Mouse (Mus musculus) right cerebral cortex, adult 2 months (tissue): ENCODE data around the gene 2510009E07Rik.

Experiments
- DNase-seq, 2 experiments: peaks; one replicate each; pipeline ENCODE4 v3.0.0; 2021 to 2022; ENCODE audit warnings: low spot score in 2 of 2

Gene 2510009E07Rik

DNA sequence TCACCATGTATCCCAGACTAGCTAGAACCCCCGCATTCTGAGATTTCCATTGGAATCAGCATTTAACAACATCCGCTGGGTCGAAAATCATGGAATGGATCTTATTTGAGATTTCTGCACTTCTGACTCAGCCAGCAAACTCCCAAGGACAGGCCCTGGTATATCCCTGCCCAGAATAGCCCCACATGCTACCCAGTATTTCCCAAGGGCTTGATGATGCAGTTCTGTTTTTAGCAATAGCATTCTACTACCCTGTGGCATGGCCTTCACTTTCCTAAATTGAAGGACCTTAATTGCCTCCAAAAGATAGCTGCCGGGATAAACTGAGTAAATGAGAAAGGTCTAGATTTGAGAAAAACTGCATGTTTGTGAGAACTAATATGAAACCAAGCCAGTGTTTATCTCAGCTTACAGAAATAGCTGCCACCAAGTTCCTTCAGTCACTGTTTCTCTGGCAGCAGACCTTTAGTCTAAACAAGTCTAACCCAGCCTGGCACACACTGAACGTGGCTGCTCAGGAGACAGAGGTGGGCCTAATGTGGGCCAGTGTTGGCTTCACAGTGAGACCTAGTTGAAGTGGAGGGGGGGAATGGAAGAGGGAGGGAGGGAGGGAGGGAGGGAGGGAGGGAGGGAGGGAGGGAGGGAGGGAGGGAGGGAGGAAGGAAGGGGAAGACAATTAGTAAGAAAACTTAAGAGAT is 58.2 kb downstream of the 2510009E07Rik start:
- DNase-seq: no peak

GRCm38 (mm10) chr16:21634460-21634859 is 60.0 kb downstream of the 2510009E07Rik start:
- DNase-seq: no peak

DNA sequence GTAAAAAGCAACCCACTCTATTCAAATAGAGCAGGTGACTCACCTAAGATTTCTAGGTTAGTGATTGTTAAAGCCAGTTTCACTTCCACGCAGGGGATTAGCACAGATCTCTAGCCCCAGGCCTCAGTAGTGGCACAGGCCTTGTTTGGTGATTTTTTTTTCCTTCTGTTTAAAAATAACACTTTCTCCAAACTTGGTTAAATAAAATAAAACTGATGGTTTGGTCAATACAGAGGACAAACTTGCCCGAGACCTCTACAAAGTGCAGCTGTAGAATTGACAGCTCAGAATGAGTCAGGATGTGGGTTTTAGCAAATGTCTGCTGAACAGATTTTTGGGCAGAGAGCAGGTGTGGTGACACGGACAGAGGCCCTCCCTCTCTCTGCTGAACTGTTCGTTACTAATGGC is 62.6 kb downstream of the 2510009E07Rik start:
- DNase-seq: no peak

DNA sequence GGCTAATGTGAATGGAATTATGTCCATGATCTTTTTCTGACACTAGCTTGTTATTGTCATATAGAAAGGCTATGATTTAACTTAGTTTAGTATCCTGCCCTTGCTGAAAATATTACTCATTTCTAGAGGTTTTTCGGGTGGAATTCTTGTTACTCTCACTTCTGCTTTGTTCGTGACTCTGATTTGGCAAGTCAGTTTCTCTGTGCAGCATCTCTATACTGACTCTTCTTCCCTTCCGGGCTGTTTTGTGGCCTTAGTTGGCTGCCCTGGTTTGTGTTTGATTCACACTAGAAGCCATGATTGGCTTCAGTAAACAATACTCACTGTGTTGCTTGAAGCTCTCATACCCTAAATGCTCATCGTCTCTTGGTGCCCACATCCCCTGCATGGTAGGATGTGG is 63.9 kb downstream of the 2510009E07Rik start:
- no peak for DNase-seq

DNA sequence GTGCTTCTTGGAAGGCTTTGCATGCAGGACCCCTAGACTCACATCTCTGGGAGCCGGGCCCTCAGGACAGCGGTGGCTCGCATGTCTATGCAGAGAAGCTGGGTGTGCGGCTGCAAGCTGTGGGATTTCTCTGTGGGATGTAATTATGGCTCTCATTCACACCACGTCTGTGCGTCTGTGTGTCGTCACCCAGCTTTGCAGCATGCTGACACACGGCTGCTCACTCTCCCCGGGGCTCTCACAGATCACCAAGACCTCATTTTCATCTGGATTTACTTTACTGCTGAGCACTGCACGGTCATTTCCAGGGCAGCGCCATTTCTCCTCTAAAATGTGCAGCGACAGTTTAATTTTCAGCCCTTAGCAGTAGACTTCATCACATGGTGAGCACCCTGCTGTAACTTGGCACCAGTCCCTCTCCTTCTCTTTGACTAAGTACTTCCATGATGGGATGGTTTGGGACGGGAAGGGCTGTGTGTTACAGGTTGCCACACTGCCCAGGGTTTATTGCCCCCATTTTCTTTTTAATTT is 66.3 kb downstream of the 2510009E07Rik start:
- peak; percentile 53 to 54 for DNase-seq

DNA sequence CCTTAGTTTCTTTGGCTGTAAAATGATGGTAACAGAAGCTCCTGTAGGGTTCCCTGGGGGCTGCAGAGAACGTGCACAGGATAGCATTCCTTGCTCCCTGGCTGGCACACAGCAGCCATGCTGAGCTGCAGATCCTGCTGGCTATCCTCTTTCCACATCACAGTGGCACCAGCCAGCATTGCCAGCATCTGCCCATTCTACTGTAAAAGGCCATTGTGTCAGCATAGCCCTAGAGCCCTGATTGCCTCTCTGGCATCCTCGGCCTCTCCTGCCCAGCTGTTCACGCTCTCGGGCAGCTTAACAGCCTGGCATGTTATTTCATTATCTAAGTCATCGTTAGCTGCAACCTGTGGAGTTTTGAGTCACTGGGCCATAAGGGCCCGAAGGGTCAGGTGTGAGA is 67.2 kb downstream of the 2510009E07Rik start:
- no peak for DNase-seq

DNA sequence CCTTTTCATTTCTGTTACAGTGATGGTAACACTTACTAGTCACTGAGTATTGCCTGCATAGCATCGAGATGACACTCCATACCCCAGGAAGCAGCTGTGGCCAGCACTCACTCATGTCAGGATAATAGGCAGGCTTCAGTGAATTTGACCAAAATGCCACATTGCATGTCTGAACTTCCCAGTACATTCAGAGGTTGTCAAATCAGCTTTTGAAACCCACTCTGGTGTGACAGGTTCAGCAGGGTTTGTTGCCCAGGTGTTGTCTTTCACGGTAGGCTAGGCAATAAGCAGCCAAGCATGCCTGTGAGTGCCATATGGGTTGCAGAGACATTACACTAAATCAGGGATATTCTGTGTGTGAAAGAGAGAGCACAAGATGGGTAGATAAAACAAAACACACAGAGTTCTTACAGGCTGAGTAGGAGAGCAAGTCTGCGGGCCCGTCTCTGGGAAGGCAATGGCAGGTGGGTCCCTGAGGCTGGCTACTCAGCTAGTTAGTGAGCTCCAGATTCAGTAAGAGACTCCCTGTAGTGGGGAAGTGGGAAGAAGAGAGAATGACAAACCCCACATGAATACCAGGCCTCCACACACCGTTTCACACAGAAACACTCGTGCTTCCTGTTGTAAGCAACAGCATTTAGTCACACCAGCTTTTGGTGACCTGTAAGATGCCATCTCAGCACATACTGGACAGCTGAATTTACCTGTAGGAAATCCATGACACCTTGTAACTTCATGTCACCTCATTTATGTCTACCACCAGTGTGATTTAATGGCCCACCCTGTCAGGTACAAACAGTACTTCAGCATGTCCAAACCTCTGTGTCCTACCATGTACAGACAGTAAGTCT is 68.5 kb downstream of the 2510009E07Rik start:
- no peak for DNase-seq

- DNase-seq: no peak
Observed at GRCm38 (mm10) chr16:21620630-21621029, 73.8 kb downstream of the 2510009E07Rik start.

DNA sequence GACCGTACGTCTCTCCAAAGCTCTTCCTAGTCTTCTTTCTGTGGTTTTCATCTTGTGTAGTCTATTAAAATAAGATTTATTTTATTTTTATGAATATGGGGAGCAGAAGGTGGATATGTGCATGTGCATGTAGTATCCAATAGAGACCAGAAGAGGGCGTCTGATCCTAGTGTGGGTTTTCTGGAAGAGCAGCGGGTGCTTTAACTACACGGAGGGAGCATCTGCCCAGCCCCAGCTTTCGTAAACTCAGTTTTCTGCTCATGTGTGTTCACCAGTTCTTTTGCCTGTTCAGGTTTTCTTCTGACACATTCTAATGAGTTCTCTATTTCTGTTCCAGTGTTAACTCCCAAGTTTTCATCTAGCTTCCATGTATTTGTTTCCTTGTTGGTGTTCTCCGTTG is 78.7 kb downstream of the 2510009E07Rik start:
- no peak for DNase-seq

DNA sequence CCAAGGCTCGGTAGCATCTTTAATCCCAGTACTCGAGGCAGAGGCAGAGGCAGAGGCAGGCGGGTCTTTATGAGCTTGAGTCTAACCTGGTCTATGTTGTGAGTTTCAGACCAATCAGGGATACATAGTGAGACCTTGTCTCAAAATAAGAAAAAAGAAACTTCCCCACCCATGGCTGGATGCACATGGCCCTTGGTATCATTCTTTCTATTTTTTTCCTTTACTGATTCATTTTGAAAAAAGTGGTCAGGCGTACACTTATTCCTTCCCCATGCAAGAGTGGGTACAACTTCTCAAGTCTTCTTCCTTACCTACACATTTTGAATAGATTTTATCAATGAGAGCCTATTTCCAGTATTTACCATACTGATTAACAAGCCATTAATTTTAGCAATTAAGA is 84.0 kb downstream of the 2510009E07Rik start:
- no peak for DNase-seq

- DNase-seq: no peak
Observed at GRCm38 (mm10) chr16:21608176-21608865, 86.1 kb downstream of the 2510009E07Rik start.

DNA sequence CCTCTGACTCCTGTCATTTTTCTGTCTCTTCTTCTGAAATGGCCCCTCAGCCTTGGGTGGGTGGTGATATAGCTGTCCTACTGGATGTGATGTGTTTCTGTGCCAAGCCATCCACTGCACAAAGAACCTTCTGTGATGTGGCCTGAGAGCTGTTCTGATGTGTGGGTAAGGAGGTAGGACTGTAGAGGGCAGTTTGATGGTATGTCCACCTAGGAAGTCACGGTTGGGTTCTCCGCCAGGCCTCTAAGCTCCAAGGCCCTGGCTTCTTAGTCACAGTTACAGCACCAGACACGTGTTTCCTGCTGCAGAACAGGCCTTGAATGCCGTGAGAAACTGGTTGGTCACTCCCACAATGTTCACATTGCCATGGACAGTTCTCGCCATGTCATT is 86.8 kb downstream of the 2510009E07Rik start:
- no peak for DNase-seq

- DNase-seq: peak in 1 of 2 experiments; percentile 41
Observed at GRCm38 (mm10) chr16:21607021-21607650, 87.3 kb downstream of the 2510009E07Rik start.

- no peak for DNase-seq
Observed at GRCm38 (mm10) chr16:21606249-21607020, 88.0 kb downstream of the 2510009E07Rik start.

- no peak for DNase-seq
Observed at GRCm38 (mm10) chr16:21604354-21604753, 90.1 kb downstream of the 2510009E07Rik start.
